Mouse (Mus musculus): ENCODE data around the gene Ldb3. TPM values are rescaled to one million over a fixed set of nuclear protein-coding genes. Genes with fewer than 3 reads are reported as not detected.

Ldb3 gene
- polyA plus RNA-seq (2012; rRNA removed): 19.5 and 45.8 TPM in 2 replicates

GRCm38 (mm10) chr14:34588498-34588897 lies at the start of gene Ldb3:
TSS of gene Ldb3 (minus strand) at chr14:34588682.
- WGBS: 58% methylated on average over 8 of the region's 8 CpGs
- no peak for DNase-seq (ENCODE audit: low read depth, low spot score)

GRCm38 (mm10) chr14:34635721-34636120 lies 47.2 kb upstream of the Ldb3 start:
- DNase-seq (ENCODE audit: low read depth, low spot score): no peak
- WGBS: 76% methylated on average over 6 of the region's 6 CpGs

GRCm38 (mm10) chr14:34635192-34635591 lies 46.7 kb upstream of the Ldb3 start:
- no peak for DNase-seq (ENCODE audit: low read depth, low spot score)
- WGBS: 34% methylated on average over 7 of the region's 7 CpGs

- 45% methylated on average over 10 of the region's 10 CpGs for WGBS
- DNase-seq (ENCODE audit: low read depth, low spot score): no peak
Measured at GRCm38 (mm10) chr14:34632722-34633448, 44.4 kb upstream of the Ldb3 start.

- no peak for DNase-seq (ENCODE audit: low read depth, low spot score)
- 33% methylated on average over 7 of the region's 7 CpGs for WGBS
Measured at GRCm38 (mm10) chr14:34626824-34627223, 38.3 kb upstream of the Ldb3 start.

GRCm38 (mm10) chr14:34623531-34624210 lies 35.2 kb upstream of the Ldb3 start:
- DNase-seq (ENCODE audit: low read depth, low spot score): no peak
- 48% methylated on average over 16 of the region's 16 CpGs for WGBS

- WGBS: 90% methylated on average over 5 of the region's 5 CpGs
- DNase-seq (ENCODE audit: low read depth, low spot score): no peak
Measured at GRCm38 (mm10) chr14:34623074-34623473, 34.6 kb upstream of the Ldb3 start.

- 48% methylated on average over 10 of the region's 10 CpGs for WGBS
- peak; percentile 28 for DNase-seq (ENCODE audit: low read depth, low spot score)
Measured at GRCm38 (mm10) chr14:34620611-34621376, 32.3 kb upstream of the Ldb3 start.

GRCm38 (mm10) chr14:34618808-34619207 lies 30.3 kb upstream of the Ldb3 start:
- 25% methylated on average over 9 of the region's 9 CpGs for WGBS
- DNase-seq (ENCODE audit: low read depth, low spot score): peak; percentile 46

- 3% methylated on average over 8 of the region's 8 CpGs for WGBS
- DNase-seq (ENCODE audit: low read depth, low spot score): peak; percentile 50
Measured at GRCm38 (mm10) chr14:34616821-34617220, 28.3 kb upstream of the Ldb3 start.

GRCm38 (mm10) chr14:34615625-34616024 lies 27.1 kb upstream of the Ldb3 start:
- DNase-seq (ENCODE audit: low read depth, low spot score): no peak

GRCm38 (mm10) chr14:34615082-34615481 lies 26.6 kb upstream of the Ldb3 start:
- DNase-seq (ENCODE audit: low read depth, low spot score): no peak
- 5% methylated on average over 13 of the region's 13 CpGs for WGBS

More at GRCm38 (mm10) chr14:34615625-34616024, 27.1 kb upstream of the Ldb3 start:
- WGBS: 33% methylated on average over 4 of the region's 4 CpGs

- no peak for DNase-seq (ENCODE audit: low read depth, low spot score)
- WGBS: 50% methylated on average over 15 of the region's 15 CpGs
Measured at GRCm38 (mm10) chr14:34614551-34614950, 26.1 kb upstream of the Ldb3 start.

- no peak for DNase-seq (ENCODE audit: low read depth, low spot score)
- 63% methylated on average over 6 of the region's 6 CpGs for WGBS
Measured at GRCm38 (mm10) chr14:34613523-34613922, 25.0 kb upstream of the Ldb3 start.

GRCm38 (mm10) chr14:34612222-34612621 lies 23.7 kb upstream of the Ldb3 start:
- DNase-seq (ENCODE audit: low read depth, low spot score): no peak
- 63% methylated on average over 4 of the region's 4 CpGs for WGBS

GRCm38 (mm10) chr14:34611591-34611990 lies 23.1 kb upstream of the Ldb3 start:
- DNase-seq (ENCODE audit: low read depth, low spot score): no peak
- 95% methylated on average over 4 of the region's 4 CpGs for WGBS

- 92% methylated on average over 7 of the region's 7 CpGs for WGBS
- no peak for DNase-seq (ENCODE audit: low read depth, low spot score)
Measured at GRCm38 (mm10) chr14:34601910-34602309, 13.4 kb upstream of the Ldb3 start.

- DNase-seq (ENCODE audit: low read depth, low spot score): no peak
- WGBS: 90% methylated on average over 8 of the region's 8 CpGs
Measured at GRCm38 (mm10) chr14:34599941-34600340, 11.5 kb upstream of the Ldb3 start, which contains the start of gene Opn4. TSS of gene Opn4 (minus strand) at chr14:34600142.

- WGBS: 79% methylated on average over 17 of the region's 17 CpGs
Measured at GRCm38 (mm10) chr14:34595596-34596255, 7.2 kb upstream of the Ldb3 start.

More at GRCm38 (mm10) chr14:34595596-34596255, 7.2 kb upstream of the Ldb3 start:
- no peak for DNase-seq (ENCODE audit: low read depth, low spot score)
